Mouse (Mus musculus) cerebellum, adult 2 months (tissue): ENCODE results near the gene Plpp4. TPM values are rescaled to one million over a fixed set of nuclear protein-coding genes. Genes with fewer than 3 reads are reported as not detected.

Source experiments
- DNase-seq, 2 experiments: peaks; one replicate each; pipeline ENCODE4 v3.0.0; 2021
- H3K27ac ChIP-seq: fragments of 200-500 bp; 2 replicates; pipeline ENCODE4 v1.5.1; 2012; ENCODE audit warnings: low read length, control low read depth, inconsistent platforms; ENCODE audit not compliant: insufficient read depth
- H3K27me3 ChIP-seq: fragments of 200-500 bp; 2 replicates; pipeline ENCODE4 v1.6.1; 2012; ENCODE audit warnings: inconsistent platforms, mild to moderate bottlenecking, low read length, moderate library complexity; ENCODE audit not compliant: control insufficient read depth, insufficient read depth
- H3K4me1 ChIP-seq: fragments of 200-500 bp; 2 replicates; pipeline ENCODE4 v1.6.1; 2011; ENCODE audit warnings: low read length; ENCODE audit not compliant: control insufficient read depth, insufficient read depth
- H3K4me3 ChIP-seq: fragments of 200-500 bp; replicated peaks from 2 replicates; pipeline ENCODE3; 2011; ENCODE audit warnings: mild to moderate bottlenecking, low read depth, low read length, control low read depth; ENCODE audit not compliant: insufficient read depth
- CTCF ChIP-seq: fragments of 200-500 bp; IDR thresholded peaks from 2 replicates; pipeline ENCODE4 v1.5.1; 2011; ENCODE audit warnings: low read depth, mild to moderate bottlenecking, control low read depth, low read length, moderate library complexity, borderline replicate concordance; ENCODE audit not compliant: insufficient read depth
- POLR2A ChIP-seq: fragments of 200-500 bp; IDR thresholded peaks from 2 replicates; pipeline ENCODE4 v1.6.1; 2011; ENCODE audit warnings: low read length, control low read depth, borderline replicate concordance; ENCODE audit not compliant: insufficient read depth
- WGBS: fragments of 180-500 bp; shearing (Covaris S2); methylation state at CpG from one replicate; pipeline ENCODE4 v1.1.7; 2018; 5-methylcytosine and 5-hydroxymethylcytosine counted together
- polyA plus RNA-seq: library from polyadenylated mRNA; depleted of rRNA; stranded (reverse); fragments of >200 nt; gene quantifications from 2 replicates; pipeline ENCODE4 v1.2.3, GENCODE M21; 2012

Plpp4 gene
- polyA plus RNA-seq, 1 experiment: 17.3 TPM

- H3K4me3 ChIP-seq: no peak overlapping the region
- no peaks in the 10 kb centered on the region for H3K4me1 ChIP-seq
- H3K27ac ChIP-seq: no peak overlapping the region
- 9% methylated on average over 2 of the region's 2 CpGs for WGBS
- no peak for DNase-seq
- TF ChIP-seq POLR2A: no peak
- TF ChIP-seq CTCF: no peak
- H3K27me3 ChIP-seq: no peaks in the 10 kb centered on the region
Observed at GRCm38 (mm10) chr7:129425554-129425953, 168.7 kb downstream of the Plpp4 start.

- no peak for DNase-seq
- Histone ChIP-seq H3K27ac (no peak overlapping the region), H3K4me3 (no peak overlapping the region), H3K4me1 (no peaks in the 10 kb centered on the region), H3K27me3 (no peaks in the 10 kb centered on the region)
- 61% methylated on average over 4 of the region's 4 CpGs for WGBS
- TF ChIP-seq POLR2A (no peak), CTCF (no peak)
Observed at GRCm38 (mm10) chr7:129428794-129429193, 172.0 kb downstream of the Plpp4 start.

GRCm38 (mm10) chr7:129429903-129430302 lies 173.1 kb downstream of the Plpp4 start:
- no peak overlapping the region for H3K4me3 ChIP-seq
- H3K4me1 ChIP-seq: no peaks in the 10 kb centered on the region
- 54% methylated on average over 3 of the region's 3 CpGs for WGBS
- no peak overlapping the region for H3K27ac ChIP-seq
- H3K27me3 ChIP-seq: no peaks in the 10 kb centered on the region
- DNase-seq: no peak
- TF ChIP-seq CTCF: no peak
- no peak for TF ChIP-seq POLR2A
